Mouse (Mus musculus): Measurements from ENCODE around the gene Klhl25. TPM values are rescaled to one million over a fixed set of nuclear protein-coding genes. Genes with fewer than 3 reads are reported as not detected.
A peak's percentile ranks its signal among the peaks of the same experiment; 100 is the strongest.

Gene Klhl25
- polyA plus RNA-seq, 1 experiment from 2014 or later = 13.5 TPM

- no peaks in the 10 kb centered on the region for H3K36me3 ChIP-seq (replicated peaks; ENCODE audit: insufficient read depth, low read length)
- TF ChIP-seq EP300 (IDR thresholded peaks at IDR 0.05; ENCODE audit: low read depth) = no peak
- TF ChIP-seq CTCF (IDR thresholded peaks at IDR 0.05; ENCODE audit: low read depth) = no peak
- WGBS (ENCODE audit: insufficient replicate concordance) = 70% methylated on average over 8 of the region's 8 CpGs
- H3K4me1 ChIP-seq (ENCODE audit: insufficient read depth) = no peaks in the 10 kb centered on the region
- no peak overlapping the region for H3K4me2 ChIP-seq (ENCODE audit: low read depth, low read length)
- H3K27me3 ChIP-seq (ENCODE audit: insufficient read depth, low read length) = no peaks in the 10 kb centered on the region
- no peak overlapping the region for H3K27ac ChIP-seq (ENCODE audit: low read depth)
- ATAC-seq (no peak), DNase-seq (no peak)
- H3K9me3 ChIP-seq (ENCODE audit: low read length) = no peaks in the 10 kb centered on the region
- H3K9ac ChIP-seq (replicated peaks) = no peak overlapping the region
- H3K4me3 ChIP-seq (ENCODE audit: low read depth, low read length) = no peak overlapping the region
Observed at GRCm38 (mm10) chr7:75880236-75880635, 32.1 kb downstream of the Klhl25 start.

- no peaks in the 10 kb centered on the region for H3K27me3 ChIP-seq (ENCODE audit: insufficient read depth, low read length)
- H3K36me3 ChIP-seq (replicated peaks; ENCODE audit: insufficient read depth, low read length) = no peaks in the 10 kb centered on the region
- WGBS (ENCODE audit: insufficient replicate concordance) = 7% methylated on average over 8 of the region's 8 CpGs
- H3K4me2 ChIP-seq (ENCODE audit: low read depth, low read length) = no peak overlapping the region
- peak; percentile 92 for DNase-seq
- peak; percentile 87 for ATAC-seq
- no peaks in the 10 kb centered on the region for H3K9me3 ChIP-seq (ENCODE audit: low read length)
- no peak overlapping the region for H3K4me3 ChIP-seq (ENCODE audit: low read depth, low read length)
- no peaks in the 10 kb centered on the region for H3K4me1 ChIP-seq (ENCODE audit: insufficient read depth)
- TF ChIP-seq CTCF (IDR thresholded peaks at IDR 0.05; ENCODE audit: low read depth) (peak; percentile 99), EP300 (IDR thresholded peaks at IDR 0.05; ENCODE audit: low read depth) (no peak)
- H3K9ac ChIP-seq (replicated peaks) = no peak overlapping the region
- no peak overlapping the region for H3K27ac ChIP-seq (ENCODE audit: low read depth)
Observed at GRCm38 (mm10) chr7:75880650-75881049, 32.5 kb downstream of the Klhl25 start.

- Histone ChIP-seq H3K4me2 (ENCODE audit: low read depth, low read length) (no peak overlapping the region), H3K9ac (replicated peaks) (no peak overlapping the region), H3K27me3 (ENCODE audit: insufficient read depth, low read length) (no peaks in the 10 kb centered on the region), H3K9me3 (ENCODE audit: low read length) (no peaks in the 10 kb centered on the region), H3K36me3 (replicated peaks; ENCODE audit: insufficient read depth, low read length) (no peaks in the 10 kb centered on the region), H3K4me1 (ENCODE audit: insufficient read depth) (no peaks in the 10 kb centered on the region), H3K27ac (ENCODE audit: low read depth) (no peak overlapping the region), H3K4me3 (ENCODE audit: low read depth, low read length) (no peak overlapping the region)
- TF ChIP-seq EP300 (IDR thresholded peaks at IDR 0.05; ENCODE audit: low read depth) = no peak
- no peak for TF ChIP-seq CTCF (IDR thresholded peaks at IDR 0.05; ENCODE audit: low read depth)
- DNase-seq = no peak
- no peak for ATAC-seq
- WGBS (ENCODE audit: insufficient replicate concordance) = 33% methylated on average over 6 of the region's 6 CpGs
Observed at GRCm38 (mm10) chr7:75881376-75881775, 33.3 kb downstream of the Klhl25 start.

GRCm38 (mm10) chr7:75881791-75882190 lies 33.7 kb downstream of the Klhl25 start:
- no peak for DNase-seq

GRCm38 (mm10) chr7:75891466-75891865 lies 43.4 kb downstream of the Klhl25 start:
- no peak overlapping the region for H3K9ac ChIP-seq (replicated peaks)
- no peak overlapping the region for H3K4me3 ChIP-seq (ENCODE audit: low read depth, low read length)
- DNase-seq = no peak
- H3K27me3 ChIP-seq (ENCODE audit: insufficient read depth, low read length) = no peaks in the 10 kb centered on the region
- no peak for ATAC-seq
- no peaks in the 10 kb centered on the region for H3K9me3 ChIP-seq (ENCODE audit: low read length)
- no peak for TF ChIP-seq EP300 (IDR thresholded peaks at IDR 0.05; ENCODE audit: low read depth)
- no peak for TF ChIP-seq CTCF (IDR thresholded peaks at IDR 0.05; ENCODE audit: low read depth)
- H3K36me3 ChIP-seq (replicated peaks; ENCODE audit: insufficient read depth, low read length) = no peaks in the 10 kb centered on the region
- no peak overlapping the region for H3K4me2 ChIP-seq (ENCODE audit: low read depth, low read length)
- peaks cover 4% of the 10 kb centered on the region; the same call in 1 of the 2 replicates for H3K4me1 ChIP-seq (ENCODE audit: insufficient read depth)
- 72% methylated on average over 4 of the region's 4 CpGs for WGBS (ENCODE audit: insufficient replicate concordance)
- H3K27ac ChIP-seq (ENCODE audit: low read depth) = no peak overlapping the region

More at GRCm38 (mm10) chr7:75881791-75882190, 33.7 kb downstream of the Klhl25 start:
- Histone ChIP-seq H3K27ac (ENCODE audit: low read depth) (no peak overlapping the region), H3K9me3 (ENCODE audit: low read length) (no peaks in the 10 kb centered on the region), H3K4me1 (ENCODE audit: insufficient read depth) (no peaks in the 10 kb centered on the region), H3K36me3 (replicated peaks; ENCODE audit: insufficient read depth, low read length) (no peaks in the 10 kb centered on the region), H3K4me3 (ENCODE audit: low read depth, low read length) (no peak overlapping the region), H3K4me2 (ENCODE audit: low read depth, low read length) (no peak overlapping the region), H3K9ac (replicated peaks) (no peak overlapping the region), H3K27me3 (ENCODE audit: insufficient read depth, low read length) (no peaks in the 10 kb centered on the region)
- TF ChIP-seq CTCF (IDR thresholded peaks at IDR 0.05; ENCODE audit: low read depth) (no peak), EP300 (IDR thresholded peaks at IDR 0.05; ENCODE audit: low read depth) (no peak)
- no peak for ATAC-seq
- 62% methylated on average over 3 of the region's 3 CpGs for WGBS (ENCODE audit: insufficient replicate concordance)

- no peaks in the 10 kb centered on the region for H3K36me3 ChIP-seq (replicated peaks; ENCODE audit: insufficient read depth, low read length)
- ATAC-seq = no peak; the same call in 1 of the 2 replicates
- H3K9ac ChIP-seq (replicated peaks) = no peak overlapping the region
- peaks cover 4% of the 10 kb centered on the region; the same call in 1 of the 2 replicates for H3K4me1 ChIP-seq (ENCODE audit: insufficient read depth)
- peak overlapping the region; percentile 7; the same call in 1 of the 2 replicates for H3K27ac ChIP-seq (ENCODE audit: low read depth)
- no peak overlapping the region for H3K4me3 ChIP-seq (ENCODE audit: low read depth, low read length)
- 13% methylated on average over 3 of the region's 3 CpGs for WGBS (ENCODE audit: insufficient replicate concordance)
- no peaks in the 10 kb centered on the region for H3K27me3 ChIP-seq (ENCODE audit: insufficient read depth, low read length)
- no peak for DNase-seq
- no peak for TF ChIP-seq EP300 (IDR thresholded peaks at IDR 0.05; ENCODE audit: low read depth)
- no peak for TF ChIP-seq CTCF (IDR thresholded peaks at IDR 0.05; ENCODE audit: low read depth)
- no peaks in the 10 kb centered on the region for H3K9me3 ChIP-seq (ENCODE audit: low read length)
- no peak overlapping the region for H3K4me2 ChIP-seq (ENCODE audit: low read depth, low read length)
Observed at GRCm38 (mm10) chr7:75892737-75893136, 44.6 kb downstream of the Klhl25 start.

- Histone ChIP-seq H3K9ac (replicated peaks) (no peak overlapping the region), H3K27me3 (ENCODE audit: insufficient read depth, low read length) (no peaks in the 10 kb centered on the region), H3K4me2 (ENCODE audit: low read depth, low read length) (no peak overlapping the region), H3K36me3 (replicated peaks; ENCODE audit: insufficient read depth, low read length) (no peaks in the 10 kb centered on the region), H3K9me3 (ENCODE audit: low read length) (no peaks in the 10 kb centered on the region), H3K27ac (ENCODE audit: low read depth) (no peak overlapping the region), H3K4me3 (ENCODE audit: low read depth, low read length) (no peak overlapping the region), H3K4me1 (ENCODE audit: insufficient read depth) (peaks cover 4% of the 10 kb centered on the region)
- ATAC-seq (no peak), DNase-seq (no peak)
- TF ChIP-seq CTCF (IDR thresholded peaks at IDR 0.05; ENCODE audit: low read depth) (no peak), EP300 (IDR thresholded peaks at IDR 0.05; ENCODE audit: low read depth) (no peak)
- WGBS (ENCODE audit: insufficient replicate concordance) = 75% methylated on average over 8 of the region's 8 CpGs
Observed at GRCm38 (mm10) chr7:75893709-75894108, 45.6 kb downstream of the Klhl25 start.
